Mouse (Mus musculus): ENCODE results near the gene Naa16.

GRCm38 (mm10) chr14:79280456-79280855 lies 110.1 kb downstream of the Naa16 start:
- TF ChIP-seq POLR2A (IDR thresholded peaks at IDR 0.05; ENCODE audit: borderline replicate concordance, low read depth, low read length) (no peak), CTCF (IDR thresholded peaks at IDR 0.05; ENCODE audit: low read depth, low read length) (no peak)

Measured in bone marrow macrophage, adult 2 months (primary cell).